Mouse (Mus musculus) heart, embryonic 16.5 days (tissue): ENCODE results near the gene Bcas2. TPM values are rescaled to one million over a fixed set of nuclear protein-coding genes. Genes with fewer than 3 reads are reported as not detected.

Experiments used
- ATAC-seq: fragments of 200-750 bp; cut with Nextera tagmentation; replicated peaks from 2 replicates; pipeline ENCODE4 v1.8.0; 2017; ENCODE audit warnings: moderate number of reproducible peaks; ENCODE audit not compliant: insufficient read depth, low FRiP score; ENCODE audit errors: extremely low read depth
- H3K27ac ChIP-seq: fragments of 300-500 bp; sonication (generic); 2 replicates; pipeline ENCODE4 v1.5.1; 2014; ENCODE audit warnings: mild to moderate bottlenecking, low read length, control low read depth, moderate library complexity
- H3K27me3 ChIP-seq: fragments of 300-500 bp; sonication (generic); 2 replicates; pipeline ENCODE4 v1.6.1; 2014; ENCODE audit warnings: low read length, mixed read lengths; ENCODE audit not compliant: control insufficient read depth, insufficient read depth
- H3K36me3 ChIP-seq: fragments of 300-500 bp; sonication (generic); 2 replicates; pipeline ENCODE4 v1.6.1; 2014; ENCODE audit not compliant: control insufficient read depth, insufficient read depth
- H3K4me1 ChIP-seq: fragments of 300-500 bp; sonication (generic); 2 replicates; pipeline ENCODE4 v1.6.1; 2014; ENCODE audit warnings: low read length, mixed read lengths; ENCODE audit not compliant: control insufficient read depth, insufficient read depth
- H3K4me2 ChIP-seq: fragments of 300-500 bp; sonication (generic); 2 replicates; pipeline ENCODE4 v1.6.1; 2014; ENCODE audit warnings: low read depth, mild to moderate bottlenecking, control low read depth, low read length
- H3K4me3 ChIP-seq: fragments of 300-500 bp; sonication (generic); 2 replicates; pipeline ENCODE4 v1.5.1; 2014; ENCODE audit warnings: mild to moderate bottlenecking, control low read depth, low read length
- H3K9ac ChIP-seq: fragments of 300-500 bp; sonication (generic); 2 replicates; pipeline ENCODE4 v1.6.1; 2014; ENCODE audit warnings: low read length, control low read depth
- H3K9me3 ChIP-seq: fragments of 300-500 bp; sonication (generic); replicated peaks from 2 replicates; pipeline ENCODE4 v1.6.1; 2016; ENCODE audit warnings: low read length; ENCODE audit not compliant: control insufficient read depth
- WGBS: fragments of 180-500 bp; shearing (Covaris S2); extraction: QIAGEN DNeasy Blood & Tissue Kit; methylation state at CpG from one replicate; pipeline ENCODE4 v1.1.7; 2014; 5-methylcytosine and 5-hydroxymethylcytosine counted together
- polyA plus RNA-seq: library from polyadenylated mRNA; unstranded; fragments of >200 nt; fragmentation: Nextera tagmentation; extraction: Ambion mirVana; gene quantifications from 2 replicates; pipeline ENCODE4 v1.2.1, GENCODE M21; 2015

The Bcas2 gene
- polyA plus RNA-seq, 1 experiment from 2014 or later = 141 TPM

DNA sequence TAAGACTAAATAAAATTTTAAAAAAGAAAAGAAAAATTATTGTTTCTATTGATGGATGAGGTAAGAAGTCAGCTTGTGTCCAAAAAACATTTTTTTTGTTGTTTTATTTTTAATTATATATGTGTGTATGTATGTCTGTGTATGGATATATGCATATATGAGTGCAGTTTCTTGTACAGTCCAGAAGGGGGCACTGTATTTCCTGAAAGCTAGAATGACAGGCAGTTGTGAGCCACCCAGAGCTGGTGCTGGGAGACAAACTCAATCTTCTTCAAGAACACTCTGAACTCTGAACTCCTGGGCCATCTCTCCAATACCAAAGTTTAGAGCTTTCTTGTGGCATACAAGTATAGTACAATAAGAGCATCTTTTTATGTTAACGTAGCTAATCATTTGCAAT, 32.1 kb downstream of the Bcas2 start:
- Histone ChIP-seq H3K27me3 (no peaks in the 10 kb centered on the region), H3K4me1 (no peaks in the 10 kb centered on the region), H3K4me2 (no peak overlapping the region), H3K9me3 (peaks cover 6% of the 10 kb centered on the region), H3K36me3 (no peaks in the 10 kb centered on the region), H3K27ac (no peak overlapping the region), H3K4me3 (no peak overlapping the region), H3K9ac (no peak overlapping the region)
- ATAC-seq = no peak
- 100% methylated on average over 1 of the region's 1 CpGs for WGBS

DNA sequence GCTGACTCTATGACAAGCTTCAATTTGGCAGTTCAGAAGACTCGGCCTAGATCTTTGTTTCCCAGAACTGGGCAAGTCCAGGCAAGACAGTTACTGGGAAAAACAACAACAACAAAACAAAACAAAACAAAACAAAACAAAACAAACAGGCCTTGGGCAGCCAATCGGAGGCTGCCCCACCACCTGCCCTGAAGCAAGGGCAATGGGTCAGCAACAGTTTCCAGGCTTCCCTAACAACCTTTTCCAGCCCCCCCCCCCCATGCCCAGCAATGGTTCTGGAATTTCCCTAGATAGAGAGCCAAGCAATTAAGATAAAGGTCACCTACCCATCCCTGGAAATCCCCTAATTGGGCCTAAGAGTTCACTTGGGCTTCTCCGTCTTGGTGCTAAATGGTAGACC, 33.0 kb downstream of the Bcas2 start:
- WGBS = 91% methylated on average over 3 of the region's 3 CpGs
- no peak overlapping the region for H3K4me3 ChIP-seq
- H3K4me1 ChIP-seq = no peaks in the 10 kb centered on the region
- no peak overlapping the region for H3K4me2 ChIP-seq
- no peak for ATAC-seq
- H3K36me3 ChIP-seq = no peaks in the 10 kb centered on the region
- H3K9ac ChIP-seq = no peak overlapping the region
- no peaks in the 10 kb centered on the region for H3K27me3 ChIP-seq
- H3K9me3 ChIP-seq = peaks cover 6% of the 10 kb centered on the region
- H3K27ac ChIP-seq = no peak overlapping the region

DNA sequence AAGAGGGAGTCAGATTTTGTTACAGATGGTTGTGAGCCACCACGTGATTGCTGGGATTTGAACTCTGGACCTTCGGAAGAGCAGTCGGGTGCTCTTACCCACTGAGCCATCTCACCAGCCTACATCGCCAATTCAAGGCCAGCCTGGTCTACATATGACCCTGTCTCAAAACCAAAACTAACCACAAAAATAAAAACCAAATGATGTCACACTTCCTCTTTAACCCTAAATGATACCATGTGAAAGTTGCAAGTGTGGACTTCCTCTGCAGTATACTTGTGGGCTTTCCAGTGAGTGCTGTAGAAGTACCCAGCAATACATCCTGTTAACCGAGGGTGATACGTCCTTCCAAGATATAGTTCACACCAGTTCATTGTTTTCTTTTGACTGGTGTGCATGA, 34.9 kb downstream of the Bcas2 start:
- Histone ChIP-seq H3K27me3 (no peaks in the 10 kb centered on the region), H3K4me1 (no peaks in the 10 kb centered on the region), H3K4me2 (no peak overlapping the region), H3K36me3 (no peaks in the 10 kb centered on the region), H3K9me3 (peaks cover 3% of the 10 kb centered on the region; the same call in 1 of the 2 replicates), H3K27ac (no peak overlapping the region), H3K9ac (no peak overlapping the region), H3K4me3 (no peak overlapping the region)
- WGBS = 76% methylated on average over 6 of the region's 6 CpGs
- ATAC-seq = no peak; the same call in 1 of the 2 replicates

DNA sequence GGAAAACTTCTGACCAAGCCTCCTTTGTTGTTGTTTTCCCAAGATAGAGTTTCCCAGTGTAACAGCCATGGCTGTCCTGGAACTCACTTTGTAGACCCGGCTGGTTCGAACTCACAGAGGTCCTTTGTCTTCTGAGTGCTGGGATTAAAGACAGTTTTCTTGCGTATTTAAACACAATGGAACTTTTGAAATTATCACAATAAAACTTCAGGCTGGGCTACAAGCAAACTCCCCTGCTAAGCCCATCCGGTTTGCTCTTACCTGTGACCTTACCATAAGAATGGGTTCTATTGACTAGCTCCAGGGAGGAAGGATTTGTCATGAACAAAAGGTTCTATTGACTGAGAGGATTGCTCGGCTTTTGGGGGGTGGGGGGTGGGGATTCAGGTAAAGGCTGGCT, 36.3 kb downstream of the Bcas2 start:
- Histone ChIP-seq H3K27me3 (no peaks in the 10 kb centered on the region), H3K4me1 (no peaks in the 10 kb centered on the region), H3K9me3 (peaks cover 3% of the 10 kb centered on the region; the same call in 1 of the 2 replicates), H3K36me3 (no peaks in the 10 kb centered on the region), H3K4me2 (no peak overlapping the region), H3K4me3 (no peak overlapping the region), H3K27ac (no peak overlapping the region), H3K9ac (no peak overlapping the region)
- 50% methylated on average over 5 of the region's 5 CpGs for WGBS
- ATAC-seq = no peak

- no peaks in the 10 kb centered on the region for H3K27me3 ChIP-seq
- ATAC-seq = no peak
- peaks cover 3% of the 10 kb centered on the region; the same call in 1 of the 2 replicates for H3K9me3 ChIP-seq
- no peak overlapping the region for H3K9ac ChIP-seq
- H3K4me3 ChIP-seq = no peak overlapping the region
- H3K4me2 ChIP-seq = no peak overlapping the region
- H3K4me1 ChIP-seq = no peaks in the 10 kb centered on the region
- no peak overlapping the region for H3K27ac ChIP-seq
- H3K36me3 ChIP-seq = no peaks in the 10 kb centered on the region
- WGBS = 63% methylated on average over 2 of the region's 2 CpGs
These were observed 36.8 kb downstream of the Bcas2 start for GRCm38 (mm10) chr3:103208237-103208636.

- Histone ChIP-seq H3K27me3 (no peaks in the 10 kb centered on the region), H3K4me1 (no peaks in the 10 kb centered on the region), H3K36me3 (no peaks in the 10 kb centered on the region), H3K9ac (no peak overlapping the region), H3K27ac (no peak overlapping the region), H3K4me3 (no peak overlapping the region), H3K9me3 (no peaks in the 10 kb centered on the region), H3K4me2 (no peak overlapping the region)
- no peak for ATAC-seq
- 65% methylated on average over 2 of the region's 2 CpGs for WGBS
These were observed 39.6 kb downstream of the Bcas2 start for GRCm38 (mm10) chr3:103211101-103211500.

- Histone ChIP-seq H3K4me2 (no peak overlapping the region), H3K9ac (no peak overlapping the region), H3K4me3 (no peak overlapping the region), H3K27ac (no peak overlapping the region), H3K4me1 (no peaks in the 10 kb centered on the region), H3K27me3 (no peaks in the 10 kb centered on the region), H3K9me3 (no peaks in the 10 kb centered on the region), H3K36me3 (no peaks in the 10 kb centered on the region)
- no peak for ATAC-seq
- WGBS = 28% methylated on average over 1 of the region's 1 CpGs
These were observed 40.7 kb downstream of the Bcas2 start for GRCm38 (mm10) chr3:103212142-103212541.

- Histone ChIP-seq H3K4me3 (no peak overlapping the region), H3K36me3 (no peaks in the 10 kb centered on the region), H3K9me3 (no peaks in the 10 kb centered on the region), H3K4me1 (no peaks in the 10 kb centered on the region), H3K27me3 (no peaks in the 10 kb centered on the region), H3K9ac (no peak overlapping the region), H3K27ac (no peak overlapping the region), H3K4me2 (no peak overlapping the region)
- WGBS = 78% methylated on average over 5 of the region's 5 CpGs
- ATAC-seq = no peak
These were observed 42.1 kb downstream of the Bcas2 start for GRCm38 (mm10) chr3:103213537-103213936.

- no peaks in the 10 kb centered on the region for H3K27me3 ChIP-seq
- ATAC-seq = no peak
- no peak overlapping the region for H3K4me3 ChIP-seq
- no peak overlapping the region for H3K27ac ChIP-seq
- H3K4me2 ChIP-seq = no peak overlapping the region
- H3K9me3 ChIP-seq = no peaks in the 10 kb centered on the region
- H3K36me3 ChIP-seq = no peaks in the 10 kb centered on the region
- no peaks in the 10 kb centered on the region for H3K4me1 ChIP-seq
- H3K9ac ChIP-seq = no peak overlapping the region
- WGBS = 84% methylated on average over 8 of the region's 8 CpGs
These were observed 43.3 kb downstream of the Bcas2 start for GRCm38 (mm10) chr3:103214593-103215285.
